Mouse (Mus musculus) kidney, embryonic 15.5 days (tissue): ENCODE results near the gene Nfia. TPM values are rescaled to one million over a fixed set of nuclear protein-coding genes. Genes with fewer than 3 reads are reported as not detected.

ENCODE experiments used
- ATAC-seq: fragments of 200-750 bp; cut with Nextera tagmentation; replicated peaks from 2 replicates; pipeline ENCODE4 v1.8.0; 2017; ENCODE audit warnings: moderate TSS enrichment; ENCODE audit not compliant: low FRiP score
- H3K27ac ChIP-seq: fragments of 300-500 bp; sonication (generic); 2 replicates; pipeline ENCODE4 v1.5.1; 2015; ENCODE audit warnings: mild to moderate bottlenecking, inconsistent platforms
- H3K27me3 ChIP-seq: fragments of 300-500 bp; sonication (generic); 2 replicates; pipeline ENCODE4 v1.6.1; 2015; ENCODE audit warnings: inconsistent platforms
- H3K36me3 ChIP-seq: fragments of 300-500 bp; sonication (generic); 2 replicates; pipeline ENCODE4 v1.6.1; 2015; ENCODE audit warnings: inconsistent platforms
- H3K4me1 ChIP-seq: fragments of 300-500 bp; sonication (generic); 2 replicates; pipeline ENCODE4 v1.6.1; 2015; ENCODE audit warnings: inconsistent platforms
- H3K4me2 ChIP-seq: fragments of 300-500 bp; sonication (generic); 2 replicates; pipeline ENCODE4 v1.6.1; 2015; ENCODE audit warnings: moderate library complexity, mild to moderate bottlenecking, inconsistent platforms
- H3K4me3 ChIP-seq: fragments of 300-500 bp; sonication (generic); replicated peaks from 2 replicates; pipeline ENCODE4 v1.5.1; 2015; ENCODE audit warnings: mild to moderate bottlenecking, inconsistent platforms
- H3K9ac ChIP-seq: fragments of 300-500 bp; sonication (generic); 2 replicates; pipeline ENCODE4 v1.6.1; 2015; ENCODE audit warnings: mild to moderate bottlenecking, inconsistent platforms
- H3K9me3 ChIP-seq: fragments of 300-500 bp; sonication (generic); replicated peaks from 2 replicates; pipeline ENCODE4 v1.6.1; 2016; ENCODE audit warnings: inconsistent platforms
- WGBS: fragments of 180-500 bp; shearing (Covaris S2); methylation state at CpG from one replicate; pipeline ENCODE4 v1.1.7; 2015; ENCODE audit warnings: mixed read lengths; 5-methylcytosine and 5-hydroxymethylcytosine counted together
- polyA plus RNA-seq: library from polyadenylated mRNA; unstranded; fragments of >200 nt; fragmentation: Nextera tagmentation; extraction: Ambion mirVana; gene quantifications from 2 replicates; pipeline ENCODE4 v1.2.1, GENCODE M21; 2015

Gene Nfia
- polyA plus RNA-seq, 1 experiment from 2014 or later = 29.3 TPM

DNA sequence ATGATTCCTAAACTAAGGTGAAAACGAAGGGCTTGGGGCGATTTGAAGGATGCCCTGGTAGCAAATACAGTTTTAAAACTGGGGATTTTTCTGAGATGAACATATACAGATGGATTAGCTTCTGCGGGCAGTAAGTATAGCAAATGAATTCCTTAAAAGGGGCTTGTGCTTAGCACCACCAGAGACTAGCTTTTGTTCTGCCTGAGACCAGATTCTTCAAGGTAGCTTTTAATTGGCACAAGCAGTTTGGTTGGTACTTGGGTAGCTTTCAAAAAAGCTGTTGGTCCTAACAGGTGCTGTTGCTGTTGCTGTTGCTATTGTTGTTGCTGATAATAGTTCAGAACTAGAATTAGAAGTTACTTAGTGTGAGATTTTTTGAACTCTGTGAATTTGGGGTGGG is 152.3 kb downstream of the Nfia start:
- ATAC-seq = no peak
- no peak overlapping the region for H3K27ac ChIP-seq
- no peaks in the 10 kb centered on the region for H3K9me3 ChIP-seq
- no peak overlapping the region for H3K4me3 ChIP-seq
- no peak overlapping the region for H3K4me2 ChIP-seq
- no peak overlapping the region for H3K9ac ChIP-seq
- peaks cover 8% of the 10 kb centered on the region; the same call in 1 of the 2 replicates for H3K4me1 ChIP-seq
- H3K36me3 ChIP-seq = no peaks in the 10 kb centered on the region
- H3K27me3 ChIP-seq = no peaks in the 10 kb centered on the region
- WGBS = 93% methylated on average over 3 of the region's 3 CpGs

DNA sequence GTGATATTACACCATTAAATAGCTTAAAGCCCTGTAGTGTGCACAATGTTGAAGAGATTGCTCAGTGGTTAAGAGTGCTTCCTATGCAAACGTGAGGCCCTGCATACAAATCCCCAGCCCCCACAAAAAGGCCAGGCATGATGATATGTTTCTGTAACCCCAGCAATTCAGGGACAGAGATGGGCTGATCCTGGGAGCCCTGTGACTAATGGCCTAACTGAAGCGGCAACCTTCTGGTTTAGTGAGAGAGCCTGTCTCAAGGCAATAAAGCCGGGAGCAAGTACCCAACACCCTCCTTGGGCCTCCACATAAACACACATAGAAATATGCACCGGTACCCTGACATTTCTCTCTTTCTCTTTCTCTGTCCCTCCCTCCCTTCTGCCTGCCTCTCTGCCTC is 153.1 kb downstream of the Nfia start:
- Histone ChIP-seq H3K9ac (no peak overlapping the region), H3K27me3 (no peaks in the 10 kb centered on the region), H3K4me1 (peaks cover 8% of the 10 kb centered on the region; the same call in 1 of the 2 replicates), H3K4me3 (no peak overlapping the region), H3K9me3 (no peaks in the 10 kb centered on the region), H3K4me2 (no peak overlapping the region), H3K36me3 (no peaks in the 10 kb centered on the region), H3K27ac (no peak overlapping the region)
- no peak for ATAC-seq
- whole genome bisulfite sequencing = 49% methylated on average over 4 of the region's 4 CpGs

DNA sequence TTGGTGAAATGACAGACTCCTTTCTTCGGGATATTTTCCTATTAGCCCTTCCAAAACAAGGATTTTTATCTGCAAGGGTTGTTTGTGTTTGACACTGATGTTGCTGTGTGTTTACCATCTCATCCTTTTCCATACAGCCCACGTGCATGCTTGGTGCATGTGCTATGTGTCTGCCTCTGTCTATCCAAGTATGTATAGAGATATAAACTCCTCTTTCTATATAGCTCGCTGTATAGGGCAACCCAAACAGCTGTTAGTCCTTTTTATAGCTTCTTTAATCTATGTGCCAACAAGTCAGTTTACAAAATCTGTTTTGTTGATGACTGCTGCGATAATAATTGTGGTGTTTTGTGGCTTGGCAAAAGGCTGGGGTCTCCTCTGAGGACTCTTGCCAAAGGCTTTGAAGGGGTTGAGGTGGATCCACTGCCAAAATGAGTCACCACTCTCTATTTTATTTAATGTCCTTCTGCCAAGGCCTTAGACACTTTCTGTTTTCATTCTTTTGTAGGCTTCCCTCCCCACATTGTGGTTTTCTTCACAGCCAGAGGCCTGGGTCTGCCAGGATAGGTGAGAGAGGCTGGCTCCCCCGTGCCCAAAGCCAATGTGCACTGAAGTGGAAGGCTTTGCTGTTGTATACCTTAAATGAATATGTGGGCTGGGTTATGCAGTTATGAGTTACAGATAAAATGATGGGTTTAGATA is 154.2 kb downstream of the Nfia start:
- ATAC-seq = no peak

DNA sequence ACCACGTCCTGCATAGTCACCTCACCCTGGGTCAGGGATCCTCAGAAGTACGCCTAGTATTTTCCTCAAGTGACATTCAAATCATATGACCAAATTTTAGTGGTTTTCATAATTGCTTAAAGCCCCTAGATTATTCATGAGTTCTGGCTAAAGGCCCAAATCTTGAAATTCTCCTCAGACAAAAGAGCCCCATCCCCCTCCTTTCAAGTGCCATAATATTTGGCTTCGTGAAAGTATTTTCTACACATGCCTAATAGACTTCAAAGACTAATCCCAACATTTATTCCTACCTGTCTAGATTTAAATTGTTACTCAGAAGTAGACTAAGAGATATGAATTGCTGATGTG is 154.7 kb downstream of the Nfia start:
- H3K9ac ChIP-seq = no peak overlapping the region
- no peak overlapping the region for H3K27ac ChIP-seq
- no peaks in the 10 kb centered on the region for H3K9me3 ChIP-seq
- H3K4me2 ChIP-seq = no peak overlapping the region
- H3K36me3 ChIP-seq = no peaks in the 10 kb centered on the region
- H3K4me1 ChIP-seq = 0 out of 2 replicates have a peak, but pooled peaks cover 8% of the 10 kb centered on the region
- ATAC-seq = no peak
- H3K27me3 ChIP-seq = no peaks in the 10 kb centered on the region
- WGBS = 69% methylated on average over 3 of the region's 3 CpGs
- H3K4me3 ChIP-seq = no peak overlapping the region

More for the DNA sequence above, 154.2 kb downstream of the Nfia start:
- H3K36me3 ChIP-seq = no peaks in the 10 kb centered on the region
- H3K27ac ChIP-seq = no peak overlapping the region
- 0 out of 2 replicates have a peak, but pooled peaks cover 8% of the 10 kb centered on the region for H3K4me1 ChIP-seq
- no peak overlapping the region for H3K4me3 ChIP-seq
- no peaks in the 10 kb centered on the region for H3K27me3 ChIP-seq
- H3K4me2 ChIP-seq = no peak overlapping the region
- 69% methylated on average over 5 of the region's 5 CpGs for WGBS
- no peaks in the 10 kb centered on the region for H3K9me3 ChIP-seq
- no peak overlapping the region for H3K9ac ChIP-seq

DNA sequence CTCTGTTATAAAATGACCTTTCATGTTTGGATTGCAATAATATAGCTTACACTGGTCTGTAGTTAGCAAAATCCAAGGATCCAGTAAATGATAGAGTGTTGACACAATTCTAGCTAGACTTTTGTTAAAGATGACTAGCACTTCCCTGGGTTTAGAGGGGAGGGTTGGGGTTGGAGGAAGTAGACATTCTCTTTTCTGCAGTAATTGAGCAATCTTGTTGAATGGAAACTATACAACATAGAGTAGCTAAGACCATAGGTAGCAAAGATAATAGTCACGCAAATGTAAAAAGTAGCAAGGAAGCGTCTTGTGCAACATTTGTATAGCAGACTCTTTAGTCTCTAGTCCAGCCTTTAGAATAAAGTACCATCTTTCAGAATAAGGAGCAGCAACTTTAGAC is 163.8 kb downstream of the Nfia start:
- Histone ChIP-seq H3K4me3 (no peak overlapping the region), H3K27ac (0 out of 2 replicates have a peak overlapping the region, but pooled peaks have one; percentile 23), H3K36me3 (no peaks in the 10 kb centered on the region), H3K27me3 (no peaks in the 10 kb centered on the region), H3K9ac (no peak overlapping the region), H3K4me1 (peaks cover 14% of the 10 kb centered on the region), H3K4me2 (no peak overlapping the region), H3K9me3 (no peaks in the 10 kb centered on the region)
- WGBS = 92% methylated on average over 2 of the region's 2 CpGs
- ATAC-seq = no peak

DNA sequence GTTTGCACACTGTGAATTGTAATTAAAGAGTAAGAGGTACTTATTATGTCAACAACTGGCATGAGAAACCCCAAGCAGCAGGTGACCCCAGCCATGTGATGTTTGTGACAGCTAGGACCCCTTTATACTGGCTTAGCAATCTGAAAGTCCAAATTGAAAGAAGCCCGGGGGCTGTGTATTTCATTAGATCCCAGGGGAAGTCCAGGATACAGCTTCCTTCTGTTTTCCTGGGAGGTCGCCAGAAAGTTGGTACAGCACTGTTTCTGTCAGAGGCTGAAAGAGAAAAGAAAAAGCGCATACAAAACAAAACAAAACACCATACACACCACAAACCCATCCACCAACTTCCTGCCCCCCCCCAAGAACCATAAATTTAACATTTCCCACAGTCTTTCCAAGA is 164.4 kb downstream of the Nfia start:
- no peak for ATAC-seq
- H3K9ac ChIP-seq = no peak overlapping the region
- WGBS = 44% methylated on average over 3 of the region's 3 CpGs
- 0 out of 2 replicates have a peak overlapping the region, but pooled peaks have one; percentile 23 for H3K27ac ChIP-seq
- H3K36me3 ChIP-seq = no peaks in the 10 kb centered on the region
- H3K4me1 ChIP-seq = peaks cover 14% of the 10 kb centered on the region
- H3K4me3 ChIP-seq = no peak overlapping the region
- H3K4me2 ChIP-seq = no peak overlapping the region
- no peaks in the 10 kb centered on the region for H3K27me3 ChIP-seq
- H3K9me3 ChIP-seq = no peaks in the 10 kb centered on the region

DNA sequence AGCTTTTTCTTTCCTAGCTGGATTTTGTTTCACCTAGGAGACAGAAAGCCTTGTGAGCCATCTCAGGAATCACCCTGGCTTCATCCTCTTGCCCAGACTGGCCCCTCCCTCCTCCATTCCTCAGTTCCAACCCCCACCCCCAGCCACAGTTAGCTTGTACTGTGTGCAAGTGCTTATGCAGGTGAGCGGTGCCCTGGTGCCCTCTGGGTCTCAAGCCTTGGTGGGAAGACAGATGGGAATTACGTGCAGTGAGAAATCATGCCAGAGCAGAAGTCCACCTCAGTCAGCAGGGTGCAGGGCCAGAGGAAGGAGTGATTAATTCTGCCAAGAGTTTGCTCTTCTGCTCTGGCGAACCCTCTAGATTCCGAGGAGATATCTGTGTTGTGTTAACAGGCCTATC is 167.0 kb downstream of the Nfia start:
- Histone ChIP-seq H3K36me3 (no peaks in the 10 kb centered on the region), H3K9ac (no peak overlapping the region), H3K9me3 (no peaks in the 10 kb centered on the region), H3K4me1 (peaks cover 14% of the 10 kb centered on the region), H3K27ac (no peak overlapping the region), H3K4me3 (no peak overlapping the region), H3K4me2 (no peak overlapping the region), H3K27me3 (no peaks in the 10 kb centered on the region)
- 63% methylated on average over 4 of the region's 4 CpGs for WGBS
- no peak for ATAC-seq

DNA sequence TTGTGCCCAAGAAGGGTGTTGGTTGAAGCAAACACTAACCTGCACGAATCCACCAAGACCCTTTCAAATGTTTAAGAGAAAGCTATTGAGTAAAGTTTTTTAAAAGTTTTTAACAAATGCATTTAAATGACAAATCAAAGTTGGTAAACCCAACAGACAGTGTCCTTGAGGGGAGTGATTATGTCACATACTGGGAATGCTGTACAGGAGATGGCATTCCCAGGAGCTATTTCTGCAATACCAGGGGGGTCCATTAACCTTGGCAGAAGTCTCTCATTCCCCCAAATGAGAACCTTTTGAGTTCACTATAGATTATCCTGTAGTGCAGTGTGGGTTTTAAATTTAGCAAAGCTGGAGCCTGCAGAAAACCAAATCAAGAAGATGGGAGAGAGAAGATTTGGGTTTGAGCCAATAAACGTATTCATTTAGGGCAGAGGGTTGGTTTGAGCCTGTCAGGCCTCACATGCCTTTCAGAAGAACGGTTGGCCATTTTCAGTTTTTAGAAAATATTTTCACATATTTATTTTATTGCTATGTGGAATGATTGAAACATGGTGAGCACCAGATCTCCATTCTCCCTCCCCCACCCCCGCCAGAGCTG is 167.5 kb downstream of the Nfia start:
- H3K9me3 ChIP-seq = no peaks in the 10 kb centered on the region
- no peak overlapping the region for H3K4me3 ChIP-seq
- no peaks in the 10 kb centered on the region for H3K36me3 ChIP-seq
- WGBS = 82% methylated on average over 4 of the region's 4 CpGs
- H3K27me3 ChIP-seq = no peaks in the 10 kb centered on the region
- H3K4me1 ChIP-seq = peaks cover 14% of the 10 kb centered on the region
- ATAC-seq = no peak
- H3K4me2 ChIP-seq = no peak overlapping the region
- no peak overlapping the region for H3K9ac ChIP-seq
- H3K27ac ChIP-seq = no peak overlapping the region

DNA sequence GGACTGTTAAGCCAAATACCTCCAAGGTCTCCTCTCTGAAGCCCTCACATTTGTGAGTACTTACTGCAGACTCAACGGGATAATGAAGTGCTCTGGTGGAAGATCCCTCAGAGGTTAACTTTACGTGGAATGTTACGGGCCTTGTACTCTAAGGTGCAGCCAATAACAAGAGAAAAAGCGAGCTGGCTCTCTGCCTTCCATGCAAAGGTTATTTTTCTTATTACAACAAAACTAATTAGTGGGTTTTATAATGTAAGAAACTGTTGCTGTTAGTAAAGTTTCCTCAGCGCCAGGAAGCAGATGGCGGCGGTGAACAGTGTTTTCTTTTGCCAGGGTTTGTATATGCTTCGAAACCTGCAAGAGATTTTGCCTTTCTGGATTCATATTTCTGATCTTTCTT is 169.1 kb downstream of the Nfia start:
- H3K27me3 ChIP-seq = no peaks in the 10 kb centered on the region
- H3K9ac ChIP-seq = no peak overlapping the region
- H3K36me3 ChIP-seq = no peaks in the 10 kb centered on the region
- no peaks in the 10 kb centered on the region for H3K9me3 ChIP-seq
- no peak for ATAC-seq
- 83% methylated on average over 8 of the region's 8 CpGs for WGBS
- H3K4me2 ChIP-seq = no peak overlapping the region
- no peak overlapping the region for H3K27ac ChIP-seq
- H3K4me3 ChIP-seq = no peak overlapping the region
- H3K4me1 ChIP-seq = peaks cover 6% of the 10 kb centered on the region

DNA sequence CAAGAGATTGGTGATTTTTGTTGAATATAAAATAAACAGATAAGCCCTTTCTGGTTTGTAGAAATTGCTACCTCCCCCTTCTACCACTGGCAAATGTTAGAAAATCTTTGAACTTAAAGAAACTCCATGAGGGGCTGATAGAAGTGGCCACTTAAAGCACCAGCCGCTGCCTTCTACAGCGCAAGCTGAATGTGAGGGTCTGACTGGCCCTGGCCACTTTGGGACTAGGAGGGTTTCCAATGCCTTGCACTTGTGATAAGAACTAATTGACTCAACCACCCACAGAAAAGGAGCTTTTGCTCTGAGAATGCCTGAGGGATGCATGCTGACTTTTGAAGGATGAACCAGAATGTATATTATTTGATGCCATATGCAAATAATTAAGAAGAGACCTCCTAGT is 171.8 kb downstream of the Nfia start:
- Histone ChIP-seq H3K4me3 (no peak overlapping the region), H3K9ac (no peak overlapping the region), H3K4me2 (no peak overlapping the region), H3K27me3 (no peaks in the 10 kb centered on the region), H3K27ac (no peak overlapping the region), H3K36me3 (no peaks in the 10 kb centered on the region), H3K9me3 (no peaks in the 10 kb centered on the region), H3K4me1 (0 out of 2 replicates have a peak, but pooled peaks cover 7% of the 10 kb centered on the region)
- no peak for ATAC-seq
- WGBS = 93% methylated on average over 2 of the region's 2 CpGs

DNA sequence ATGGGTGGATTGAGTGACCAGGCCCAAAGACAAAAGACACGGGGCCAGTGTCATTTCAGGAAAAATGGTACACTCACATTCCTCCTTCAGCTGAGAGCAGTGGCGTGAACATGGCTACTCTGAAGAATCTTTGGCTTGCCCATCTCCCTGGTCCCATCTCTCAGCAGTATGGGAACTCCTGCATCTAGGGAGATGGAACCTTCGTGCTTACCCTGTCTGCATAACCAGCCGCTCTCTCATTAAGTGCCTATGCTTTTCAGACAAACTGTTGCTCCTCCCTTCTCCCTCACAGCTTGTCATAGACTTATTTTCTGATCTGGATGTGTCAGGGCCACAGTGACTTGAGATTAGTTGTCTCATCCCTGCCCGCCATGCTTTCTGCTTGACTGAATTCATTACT is 174.9 kb downstream of the Nfia start:
- 0 out of 2 replicates have a peak, but pooled peaks cover 7% of the 10 kb centered on the region for H3K4me1 ChIP-seq
- no peaks in the 10 kb centered on the region for H3K9me3 ChIP-seq
- no peak overlapping the region for H3K4me3 ChIP-seq
- no peaks in the 10 kb centered on the region for H3K36me3 ChIP-seq
- H3K4me2 ChIP-seq = no peak overlapping the region
- ATAC-seq = no peak; the same call in 1 of the 2 replicates
- H3K27me3 ChIP-seq = no peaks in the 10 kb centered on the region
- 84% methylated on average over 5 of the region's 5 CpGs for WGBS
- no peak overlapping the region for H3K27ac ChIP-seq
- H3K9ac ChIP-seq = no peak overlapping the region

DNA sequence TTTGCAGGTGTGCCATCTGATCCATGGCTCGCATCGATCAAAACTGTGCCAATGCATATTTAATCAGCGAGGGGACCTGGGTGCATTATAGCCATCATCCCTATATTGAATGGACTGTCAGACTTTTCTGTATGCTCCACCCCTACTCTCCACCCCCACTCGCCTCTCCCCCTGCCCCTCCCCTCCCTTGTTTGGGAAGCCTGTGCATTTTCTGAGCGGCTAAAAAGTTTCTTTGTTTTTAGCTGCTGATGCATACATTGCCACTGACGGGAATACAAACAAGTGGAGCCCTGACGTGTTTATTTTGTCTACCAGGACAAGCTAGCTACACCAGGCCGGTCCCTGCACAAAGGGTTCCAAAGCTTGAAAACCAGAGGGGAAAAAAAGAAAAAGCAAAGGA is 175.7 kb downstream of the Nfia start:
- H3K9me3 ChIP-seq = no peaks in the 10 kb centered on the region
- no peak; the same call in 1 of the 2 replicates for ATAC-seq
- WGBS = 51% methylated on average over 8 of the region's 8 CpGs
- H3K4me2 ChIP-seq = no peak overlapping the region
- H3K4me3 ChIP-seq = no peak overlapping the region
- no peak overlapping the region for H3K27ac ChIP-seq
- 0 out of 2 replicates have a peak, but pooled peaks cover 7% of the 10 kb centered on the region for H3K4me1 ChIP-seq
- H3K9ac ChIP-seq = no peak overlapping the region
- H3K27me3 ChIP-seq = no peaks in the 10 kb centered on the region
- no peaks in the 10 kb centered on the region for H3K36me3 ChIP-seq
